Mouse (Mus musculus) gastrocnemius, postnatal 4 days (tissue): ENCODE data around the gene Zbtb11. TPM values are rescaled to one million over a fixed set of nuclear protein-coding genes. Genes with fewer than 3 reads are reported as not detected.
"Not testable (repeated sequence)": the region's sequence is repeated elsewhere in the genome, so short reads cannot be mapped to it uniquely, and the experiment has no call there.

Experiments
- DNase-seq, 2 experiments: peaks; one replicate each; pipeline ENCODE4 v3.0.0; 2021 to 2022; ENCODE audit warnings: low spot score in 2 of 2, mixed read lengths in 2 of 2
- long read RNA-seq, 2 experiments: library from polyadenylated mRNA; stranded (forward); transcript quantifications; one replicate each; pipeline ENCODE4 v2.0.0; 2021
- total RNA-seq, 2 experiments: library from RNA; stranded (reverse); gene quantifications; 2 replicates each; pipeline ENCODE4 v1.2.3; 2021

Zbtb11 gene
- 10 to 100 TPM in 1 of 2 experiments, 1 to 10 TPM in 1; 9.5 to 11.5 TPM for total RNA-seq
- long read RNA-seq, experiment 1, full-length matches to known transcripts = 2 of 3 reads
- long read RNA-seq, experiment 1, partial matches to known transcripts = 1 of 3 reads
- long read RNA-seq, experiment 1, other reads (novel, unspliced or antisense) = 0 of 3 reads
- long read RNA-seq, experiment 2, full-length matches to known transcripts = 4 of 9 reads
- long read RNA-seq, experiment 2, partial matches to known transcripts = 0 of 9 reads
- long read RNA-seq, experiment 2, other reads (novel, unspliced or antisense) = 5 of 9 reads

DNA sequence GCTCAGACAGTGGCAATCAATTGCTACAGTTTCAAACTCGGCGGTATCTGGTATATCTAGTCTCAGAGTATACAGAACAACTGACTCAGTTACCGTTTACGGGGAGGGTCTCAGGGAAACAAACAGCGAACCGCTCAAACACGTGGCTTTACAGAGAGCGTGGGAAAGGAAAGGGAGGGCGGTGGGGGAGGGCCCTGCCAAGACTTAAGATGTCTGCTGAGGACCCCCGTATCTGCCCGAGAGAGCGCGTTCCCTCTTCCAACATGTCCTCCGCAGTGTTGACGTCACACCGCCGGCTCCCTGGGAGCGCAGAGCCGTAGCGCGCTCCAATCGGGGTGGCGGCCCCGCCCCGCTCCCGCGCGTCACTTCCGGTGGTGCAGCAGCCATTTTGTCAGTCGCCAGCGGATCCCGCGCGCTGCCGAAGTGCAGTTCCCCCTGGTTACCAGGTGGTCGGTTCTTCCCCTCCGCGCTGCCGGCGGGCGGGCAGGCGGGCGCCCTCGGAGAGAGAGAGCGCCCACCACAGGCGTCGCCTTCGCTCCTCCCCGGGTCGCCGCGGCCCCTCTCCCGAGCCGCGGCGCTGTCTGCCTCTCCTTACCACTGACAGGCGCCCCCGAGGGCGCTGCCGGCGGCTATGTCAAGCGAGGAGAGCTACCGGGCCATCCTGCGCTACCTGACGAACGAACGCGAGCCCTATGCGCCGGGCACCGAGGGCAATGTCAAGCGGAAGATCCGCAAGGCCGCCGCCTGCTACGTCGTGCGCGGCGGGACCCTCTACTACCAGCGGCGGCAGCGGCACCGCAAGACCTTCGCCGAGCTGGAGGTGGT is at the start of gene Zbtb11:
TSS of gene Zbtb11 (plus strand) at position 453 of the 825 bp plus-strand sequence.
- DNase-seq = peak; percentile 100

DNA sequence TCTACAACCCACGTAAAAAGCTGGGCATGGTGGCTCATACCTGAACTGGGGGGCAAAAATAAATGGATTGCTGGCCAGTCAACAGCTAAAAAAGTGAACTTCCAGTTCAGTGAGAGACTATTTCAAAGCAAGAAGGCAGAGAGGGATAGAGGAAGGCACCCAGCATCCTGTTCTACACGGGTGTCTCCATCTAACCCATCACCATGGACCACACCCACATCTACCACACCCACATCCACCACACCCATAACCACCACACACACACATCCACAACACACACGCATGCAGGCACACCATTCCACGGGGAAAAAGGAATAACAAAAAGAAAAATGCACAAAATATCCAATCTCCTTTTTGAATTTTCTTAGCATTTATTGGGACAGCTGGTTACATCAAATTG is 49.7 kb upstream of the Zbtb11 start:
- DNase-seq = no peak

DNA sequence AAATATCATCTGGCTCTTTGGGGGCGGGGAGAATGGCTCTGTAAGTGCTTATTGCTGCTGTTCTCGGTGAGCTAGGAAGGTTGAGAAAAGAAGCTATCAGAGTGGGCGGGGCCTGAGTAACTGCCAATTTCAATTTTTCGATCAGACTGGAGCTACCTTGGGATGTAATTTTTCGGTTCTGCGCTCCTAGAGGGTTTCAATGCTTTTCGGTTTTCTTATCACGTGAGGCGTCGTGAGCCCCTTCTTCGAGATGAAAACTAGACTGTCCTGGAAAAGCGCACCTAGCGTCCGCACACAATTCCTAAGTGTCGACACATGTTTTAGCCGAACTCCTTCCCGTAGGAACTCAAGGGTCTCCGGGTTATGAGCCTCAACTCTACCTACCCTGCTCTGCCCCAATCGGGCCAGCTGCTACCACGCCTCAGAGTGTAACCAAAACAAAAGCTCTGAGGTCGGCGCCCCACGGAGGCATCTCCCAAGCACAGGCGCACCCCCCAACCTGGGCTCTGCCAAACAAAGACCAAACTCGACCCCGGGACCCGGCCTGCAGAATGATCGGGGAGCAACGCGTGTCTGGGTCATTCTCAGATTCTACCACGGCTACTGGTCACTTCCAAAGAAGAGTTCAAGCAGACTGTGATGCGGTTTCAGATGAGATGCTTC is 39.9 kb upstream of the Zbtb11 start:
- peak; percentile 33 to 34 for DNase-seq

DNA sequence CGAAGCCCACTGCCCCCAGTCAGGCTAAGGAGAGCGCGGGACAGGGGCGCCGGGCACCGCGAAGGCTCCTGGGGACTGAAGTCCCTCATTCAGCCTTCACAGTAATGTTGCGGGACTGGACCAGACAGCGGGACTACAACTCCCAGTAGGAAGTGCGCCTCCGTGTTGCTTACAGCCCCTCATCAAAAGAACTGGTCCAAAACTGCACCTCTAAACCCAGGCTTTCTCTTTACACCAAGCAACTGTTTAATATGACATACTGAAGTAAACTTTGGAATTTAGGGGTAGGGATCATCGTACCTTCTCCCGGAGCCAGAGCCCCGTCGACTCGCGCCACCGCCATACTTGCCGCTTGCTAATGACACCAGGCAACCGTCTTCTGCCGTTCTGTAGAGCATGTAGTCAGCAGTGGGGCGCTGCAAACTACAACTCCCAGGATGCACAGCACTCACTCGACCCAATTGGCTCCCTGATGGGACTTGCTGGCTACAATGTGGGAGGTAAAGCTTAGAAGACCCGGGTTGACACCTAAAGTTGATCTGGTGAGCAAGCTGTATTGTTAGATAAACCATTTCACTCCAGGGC is 39.1 kb upstream of the Zbtb11 start, which contains the start of gene Cep97:
TSS of gene Cep97 (minus strand) at position 403 of the 585 bp plus-strand sequence.
- peak; percentile 56 to 86 for DNase-seq

DNA sequence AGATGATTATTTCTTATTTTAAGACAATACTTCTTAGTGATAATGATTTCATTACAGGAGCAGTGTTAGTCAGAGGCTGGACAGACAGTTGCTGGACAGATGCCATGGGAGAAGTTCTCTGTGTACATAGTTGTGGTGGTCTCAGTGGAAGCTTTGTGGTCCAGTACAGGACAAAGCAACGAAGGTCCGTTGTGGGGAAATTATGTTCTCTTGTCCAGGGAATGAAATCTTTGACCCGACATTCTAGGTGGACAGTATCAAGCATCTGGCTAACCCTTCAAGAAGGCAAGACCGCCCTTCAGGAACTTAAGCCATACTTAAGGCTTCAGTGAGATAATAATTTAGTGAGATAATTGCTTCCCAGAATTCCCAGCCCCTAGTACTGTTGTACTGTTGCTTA is 34.9 kb upstream of the Zbtb11 start:
- no peak for DNase-seq

DNA sequence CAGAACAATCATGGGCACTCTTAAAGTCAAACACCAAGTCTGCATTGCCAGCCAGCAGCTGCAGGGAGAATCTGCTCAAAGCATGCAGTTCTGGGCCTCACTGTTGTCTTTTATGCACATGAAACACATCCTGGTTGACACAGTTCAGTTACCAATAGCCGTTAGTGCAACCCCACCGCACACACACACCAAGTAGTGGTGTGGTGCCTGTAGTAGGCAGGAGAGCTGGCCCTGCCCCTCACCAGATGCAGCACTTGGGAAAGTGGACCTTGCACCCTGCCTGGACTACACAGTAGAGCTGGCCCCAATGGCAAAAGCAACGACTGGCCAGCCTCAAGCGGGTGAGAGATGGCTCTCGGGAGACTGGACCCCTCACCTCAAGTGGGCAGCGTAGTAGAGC is 34.0 kb upstream of the Zbtb11 start:
- DNase-seq = no peak

DNA sequence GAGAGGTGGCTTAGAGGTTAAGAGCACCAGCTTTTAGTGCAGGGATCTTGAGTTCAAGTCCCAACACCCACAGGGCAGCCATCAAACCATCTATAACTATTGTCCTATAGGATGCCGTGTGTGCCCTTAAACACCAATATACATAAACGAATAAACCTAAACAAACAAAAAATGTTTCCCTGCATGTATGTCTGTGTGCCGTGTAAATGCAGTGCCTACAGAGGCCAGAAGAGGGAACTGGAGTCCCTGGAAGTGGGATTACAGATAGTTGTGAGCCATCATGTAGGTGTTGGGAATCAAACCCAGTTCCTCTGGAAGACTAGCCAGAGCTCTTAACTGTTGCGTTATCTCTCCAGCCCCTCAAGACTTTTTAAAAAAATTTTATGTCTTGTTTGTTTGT is 32.9 kb upstream of the Zbtb11 start:
- no peak for DNase-seq

DNA sequence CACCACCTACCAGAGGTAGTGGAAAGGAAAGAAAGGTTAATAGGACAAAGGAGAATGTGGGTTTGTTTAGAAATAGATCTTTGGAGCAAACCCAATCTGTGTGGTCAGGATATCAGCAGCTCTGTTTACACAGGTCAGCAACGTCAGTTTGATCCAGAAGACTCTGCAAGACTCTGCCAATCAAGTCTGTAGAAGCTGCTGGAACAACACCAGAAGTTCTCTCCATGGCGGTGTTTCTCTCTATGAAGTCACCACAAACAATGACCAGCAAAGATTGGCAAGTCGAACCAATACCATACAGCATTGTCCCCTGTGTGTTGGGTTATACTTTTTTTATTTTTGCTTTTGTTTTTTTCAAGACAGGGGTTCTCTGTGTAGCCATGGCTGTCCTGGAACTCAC is 26.4 kb upstream of the Zbtb11 start:
- DNase-seq = no peak

DNA sequence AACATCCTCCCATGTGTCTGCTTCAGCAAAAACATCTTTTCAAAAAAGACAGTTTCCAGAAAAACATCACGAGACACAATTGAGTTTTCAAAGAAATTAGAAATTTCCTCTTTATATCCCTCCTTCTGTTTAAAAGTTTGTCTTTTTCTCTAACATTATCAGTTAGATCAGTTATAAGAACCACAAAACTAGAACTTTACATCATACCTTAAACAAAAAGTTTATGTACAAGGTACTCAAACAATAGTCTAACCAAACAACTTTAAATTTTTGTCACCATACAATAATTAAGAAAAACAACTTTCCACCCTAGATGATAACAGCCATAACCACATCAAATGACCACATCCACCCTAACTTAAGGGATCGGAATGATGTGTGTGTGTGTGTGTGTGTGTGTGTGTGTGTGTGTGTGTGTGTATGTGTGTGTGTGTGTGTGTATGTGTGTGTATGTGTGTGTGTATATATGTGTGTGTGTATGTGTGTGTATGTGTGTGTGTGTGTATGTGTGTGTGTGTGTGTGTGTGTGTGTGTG is 25.7 kb upstream of the Zbtb11 start:
- not testable (repeated sequence) for DNase-seq

DNA sequence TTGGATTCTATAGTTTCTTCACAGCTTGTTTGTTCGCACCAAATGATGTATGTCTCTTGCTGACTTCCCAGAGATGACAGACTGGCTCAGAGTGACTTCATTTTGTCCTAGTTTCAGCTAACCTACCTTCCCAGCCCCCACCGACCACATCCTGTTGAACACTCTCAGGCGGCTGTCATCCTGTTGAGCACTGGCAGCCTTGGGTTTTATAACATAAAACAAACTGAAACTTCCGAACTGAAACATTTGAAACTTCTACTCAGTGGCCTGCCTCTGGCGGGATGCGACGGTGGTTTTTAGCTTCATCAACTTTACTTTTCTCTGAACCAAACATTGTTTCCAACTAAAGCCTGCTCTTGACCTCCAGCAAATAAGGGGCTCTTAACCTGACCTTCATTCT is 24.7 kb upstream of the Zbtb11 start:
- no peak for DNase-seq

DNA sequence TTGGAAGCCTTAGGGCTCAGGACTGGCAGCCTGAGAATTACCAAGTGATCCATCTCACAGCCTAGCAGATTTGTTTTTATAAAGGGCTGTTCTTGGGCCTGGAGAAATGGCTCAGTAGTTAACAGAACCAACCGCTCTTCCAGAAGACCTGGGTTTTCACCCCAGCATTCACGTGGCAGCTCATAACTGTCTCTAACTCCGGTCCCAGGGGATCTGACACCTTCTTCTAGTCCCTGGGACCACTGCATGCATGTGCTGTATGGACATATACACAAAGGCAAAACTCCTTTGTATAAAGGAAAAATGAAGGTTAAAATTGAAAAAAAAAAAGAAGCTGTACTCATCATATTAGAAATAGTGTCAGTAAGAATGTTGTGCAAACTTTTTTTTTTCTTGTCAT is 23.2 kb upstream of the Zbtb11 start:
- no peak for DNase-seq

DNA sequence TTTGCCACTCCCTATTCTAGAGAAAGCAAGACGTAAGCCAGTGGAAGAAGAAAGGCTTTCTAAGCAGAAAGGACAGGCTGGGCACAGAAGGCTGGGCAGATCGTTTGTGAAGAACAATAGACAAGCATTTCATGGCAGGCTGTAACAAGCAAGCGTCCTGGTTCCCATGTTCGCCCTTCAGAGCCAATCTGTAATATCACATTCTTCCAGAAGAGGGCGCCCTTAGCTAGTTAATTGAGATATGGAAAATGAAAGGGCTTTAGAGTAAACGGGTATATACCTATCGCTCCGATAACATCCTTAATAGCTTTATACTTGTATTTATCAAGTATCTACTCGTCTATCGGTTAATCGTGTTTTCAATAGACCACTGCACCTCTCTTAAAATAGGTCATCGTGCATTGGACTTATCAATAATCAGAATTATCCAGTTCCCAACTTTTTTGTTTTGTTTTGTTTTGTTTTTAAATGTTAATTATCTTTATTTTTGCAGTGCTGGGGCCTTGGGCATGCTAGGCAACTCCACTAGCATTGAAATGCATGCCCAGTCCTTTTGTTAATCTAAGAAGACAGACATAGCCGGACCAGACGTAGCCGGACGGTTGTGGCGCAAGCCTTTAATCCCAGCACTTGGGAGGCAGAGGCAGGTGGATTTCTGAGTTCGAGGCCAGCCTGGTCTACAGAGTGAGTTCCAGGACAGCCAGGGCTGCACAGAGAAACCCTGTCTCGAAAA is 22.6 kb upstream of the Zbtb11 start:
- DNase-seq = peak in 1 of 2 experiments; percentile 72

DNA sequence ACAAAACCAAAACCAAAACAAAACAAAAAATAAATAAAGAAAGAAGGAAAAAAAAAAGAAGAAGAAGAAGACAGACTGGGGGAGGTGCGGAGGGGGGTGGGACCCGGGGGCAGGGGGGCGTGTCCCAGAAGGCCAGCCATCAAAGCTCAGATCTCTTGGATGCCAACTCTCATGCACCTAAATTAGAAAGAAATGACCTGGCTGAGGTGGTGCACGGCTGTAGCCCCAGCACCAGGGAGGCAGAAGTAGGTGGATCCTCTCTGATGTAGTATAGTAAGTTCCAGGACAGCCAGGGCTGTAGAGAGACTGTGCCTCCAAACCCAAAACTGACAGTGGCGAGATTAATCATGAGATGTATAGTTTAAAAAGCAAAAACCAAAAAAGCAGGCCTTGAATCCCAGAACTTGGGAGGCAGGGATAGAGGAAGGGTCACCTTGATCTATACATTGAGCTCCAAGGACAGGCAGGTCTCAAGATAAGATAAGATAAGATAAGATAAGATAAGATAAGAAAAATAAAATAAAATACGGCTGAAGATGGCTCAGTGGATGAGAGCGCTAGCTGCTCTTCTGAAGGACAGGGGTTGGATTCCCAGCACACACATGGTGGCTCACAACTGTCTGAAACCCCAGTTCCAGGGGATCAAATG is 21.9 kb upstream of the Zbtb11 start:
- DNase-seq = no peak

DNA sequence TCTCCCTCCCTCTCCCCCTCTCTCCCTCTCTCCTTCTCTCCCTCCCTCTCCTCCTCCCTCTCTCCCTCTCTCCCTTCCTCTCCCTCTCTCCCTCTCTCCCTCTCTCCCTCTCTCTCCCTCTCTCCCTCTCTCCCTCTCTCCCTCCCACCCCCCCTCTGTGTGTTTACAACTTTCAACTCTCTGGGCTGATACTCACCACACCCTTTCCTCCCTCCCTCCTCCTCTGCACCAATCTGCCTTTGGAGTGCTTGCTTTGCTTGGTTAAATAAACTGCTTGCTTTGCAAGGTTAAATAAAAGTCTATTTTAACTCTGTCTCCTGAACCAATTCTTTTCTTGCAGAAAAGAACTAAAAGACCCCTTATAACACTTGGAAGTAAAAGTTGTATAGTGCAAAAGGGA is 20.9 kb upstream of the Zbtb11 start:
- DNase-seq = no peak

DNA sequence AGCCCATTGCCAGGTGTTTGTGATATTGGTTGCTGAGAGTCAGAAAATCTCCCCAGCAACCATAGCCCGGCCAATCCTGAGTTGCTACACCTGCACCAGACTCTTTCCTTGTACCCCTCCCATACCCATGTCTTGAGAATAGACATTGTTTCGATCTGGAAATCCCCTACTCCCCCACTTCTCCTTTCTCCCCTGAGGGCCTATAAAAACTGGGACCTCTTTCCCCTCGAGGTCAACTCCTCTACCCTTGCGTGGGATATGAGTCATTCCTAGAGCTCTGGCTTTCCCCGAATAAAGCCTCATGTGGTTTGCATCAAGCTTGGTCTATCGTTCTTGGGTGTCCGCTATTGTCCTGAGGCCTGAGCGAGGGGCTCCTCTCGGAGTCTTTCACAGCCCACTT is 19.5 kb upstream of the Zbtb11 start:
- not testable (repeated sequence) for DNase-seq

DNA sequence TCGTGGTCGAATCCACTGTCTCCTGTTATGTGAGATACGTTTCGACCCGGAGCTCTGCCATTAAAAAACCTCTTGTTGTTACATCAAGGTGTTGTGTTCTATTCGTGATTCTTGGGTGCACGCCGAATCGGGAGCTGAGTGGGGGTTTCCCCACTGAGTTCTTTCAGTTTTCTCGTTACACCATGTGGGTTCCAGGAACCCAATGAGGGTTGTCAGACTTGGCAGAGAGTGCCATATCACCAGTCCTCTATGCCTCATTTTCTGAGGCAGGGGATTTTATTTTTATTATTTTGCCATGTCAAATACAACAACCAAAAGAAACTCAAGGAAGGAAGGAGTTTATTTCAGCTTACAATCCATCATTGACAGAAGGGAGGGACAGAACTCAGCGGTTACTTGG is 10.6 kb upstream of the Zbtb11 start:
- DNase-seq = not testable (repeated sequence)

DNA sequence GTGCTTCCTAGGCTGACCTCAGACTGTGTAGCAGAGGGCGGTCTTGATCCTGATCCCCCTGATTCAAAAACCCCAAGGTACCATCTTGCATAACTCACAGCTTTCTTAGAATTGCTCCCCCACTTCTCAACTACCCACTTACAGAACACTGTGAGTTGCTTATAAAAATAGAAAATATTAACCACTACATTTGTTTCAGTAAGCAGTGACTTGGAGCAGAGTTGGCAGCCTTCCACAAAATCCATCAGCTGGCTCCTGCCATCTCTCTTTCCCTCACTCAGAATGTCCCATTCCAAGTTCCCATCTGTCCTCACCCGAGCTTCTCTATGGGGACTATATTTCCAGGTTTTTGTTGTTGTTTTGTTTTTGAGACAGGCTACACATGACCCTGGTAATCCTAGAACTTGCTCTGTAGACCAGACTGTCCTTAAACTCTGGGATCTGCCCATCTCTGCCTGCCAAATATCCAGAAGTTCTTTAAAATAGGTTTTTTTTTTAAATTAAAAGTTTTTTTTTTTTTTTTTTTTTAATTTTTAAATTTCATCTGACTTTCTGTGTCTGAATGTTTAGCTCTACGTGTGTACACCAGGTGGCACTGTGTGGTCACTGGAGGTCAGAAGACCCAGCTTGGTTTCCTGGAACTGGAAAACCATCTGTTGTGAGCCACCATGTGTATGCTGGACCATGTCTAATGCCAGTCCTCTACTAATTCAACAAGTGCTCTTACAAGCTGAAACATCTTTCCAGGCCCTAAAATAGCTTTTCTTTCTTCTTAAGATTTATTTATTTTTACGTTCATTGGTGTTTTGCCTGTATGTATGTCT is 9.3 kb upstream of the Zbtb11 start:
- no peak for DNase-seq

DNA sequence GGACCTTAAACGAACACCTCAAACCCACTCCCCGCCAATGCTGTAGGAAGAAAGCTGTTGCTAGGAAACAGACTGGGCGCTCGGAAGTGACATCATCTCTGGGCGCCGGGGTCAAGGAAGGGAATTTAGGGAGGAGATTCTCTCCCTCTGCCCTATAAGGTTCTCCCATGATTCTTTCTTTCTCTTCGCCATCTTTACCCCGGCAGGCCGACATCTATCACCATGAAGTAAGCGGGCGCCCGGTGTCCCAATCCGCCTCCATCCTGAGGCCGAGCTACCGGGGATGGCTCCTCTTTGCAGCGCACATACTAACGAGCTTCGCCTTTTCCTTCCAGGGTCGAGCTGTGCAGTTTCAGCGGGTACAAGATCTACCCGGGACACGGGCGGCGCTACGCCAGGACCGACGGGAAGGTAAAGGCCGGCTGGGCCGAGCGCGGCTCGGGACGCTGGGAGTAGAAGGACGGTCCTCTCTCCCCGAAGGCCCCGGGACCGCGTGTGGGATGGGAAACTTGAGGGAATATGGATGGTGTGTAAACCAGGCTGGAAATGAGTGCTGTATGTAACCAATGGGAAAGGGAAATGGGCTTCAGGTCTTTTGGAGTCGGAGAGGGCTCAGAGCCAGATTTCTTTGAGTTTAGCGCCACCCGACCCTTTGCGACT is 7.3 kb upstream of the Zbtb11 start, which contains the start of gene Rpl24:
TSS of gene Rpl24 (plus strand) at position 64 of the 660 bp plus-strand sequence.
- DNase-seq = peak; percentile 86 to 93

DNA sequence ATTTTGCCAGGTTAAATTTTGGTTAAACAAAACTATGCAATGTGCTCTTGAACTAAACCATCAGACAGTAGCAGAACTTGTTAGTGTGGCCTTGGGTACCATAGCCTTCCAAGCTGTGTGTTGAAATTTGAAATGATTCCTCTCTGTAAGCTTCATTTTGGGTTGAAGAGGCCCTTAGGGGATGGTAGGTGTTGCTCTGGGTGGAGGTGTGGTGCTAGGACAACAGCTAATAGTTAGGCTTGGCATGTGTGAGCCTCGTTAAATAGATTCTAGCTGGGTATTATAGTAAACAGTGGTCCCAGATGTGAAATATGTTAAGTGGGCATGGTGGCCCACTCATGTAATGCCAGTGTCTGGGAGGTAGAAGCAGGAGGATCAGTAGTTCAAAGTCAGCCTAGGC is 6.5 kb upstream of the Zbtb11 start:
- no peak for DNase-seq
